Comparison of ENCODE assay signal across 8 mouse cellular contexts in the genomic region with DNA sequence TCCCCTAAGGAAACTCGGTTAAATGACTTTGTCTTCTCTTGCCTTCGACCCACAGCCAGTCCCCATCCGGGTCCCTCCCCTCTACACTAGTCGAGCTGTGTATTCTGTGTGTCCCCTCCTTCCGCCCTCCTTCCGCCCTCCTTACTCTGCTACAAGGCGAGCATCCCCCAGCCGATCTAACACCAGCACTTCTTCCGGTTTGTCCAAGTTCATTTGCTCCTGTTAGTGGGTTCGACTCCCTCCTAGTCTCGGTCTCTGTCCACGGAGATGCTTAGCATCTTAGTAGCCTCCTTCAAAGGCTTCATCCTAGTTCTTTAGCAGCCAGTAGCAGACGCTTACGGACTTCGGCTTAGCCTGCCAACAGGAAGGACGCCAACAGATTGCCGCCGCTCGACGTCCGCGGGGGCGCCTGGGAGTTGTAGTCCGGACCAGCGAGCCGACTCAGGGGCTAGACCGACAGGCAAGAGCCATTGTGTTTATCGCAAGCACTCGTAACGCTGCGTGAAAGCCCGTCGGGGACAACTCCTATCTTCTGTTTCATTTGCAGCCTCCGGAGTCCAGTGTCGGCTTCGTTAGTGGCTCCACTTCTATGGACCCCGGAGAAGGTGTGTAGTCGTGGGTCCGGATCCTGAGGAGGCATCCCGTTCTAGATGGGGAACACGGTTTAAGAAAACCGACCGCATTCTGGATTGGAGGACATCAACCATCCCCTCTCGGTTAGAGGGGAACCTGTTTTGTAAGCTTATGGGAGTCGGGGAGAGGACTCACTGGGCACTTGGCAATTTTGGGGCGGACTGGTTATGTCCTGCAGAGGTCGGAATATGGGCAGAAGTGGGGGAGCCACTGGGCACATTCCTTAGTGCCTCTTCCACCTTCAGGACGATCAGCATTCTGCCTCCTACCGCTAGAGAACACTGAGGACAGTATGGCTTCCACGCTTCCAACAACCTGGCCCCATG. TPM values are rescaled to one million over a fixed set of nuclear protein-coding genes. Genes with fewer than 3 reads are reported as not detected.
A peak's percentile ranks its signal among the peaks of the same experiment; 100 is the strongest.
DNase-seq lines count a peak whose midpoint lies in the region; ATAC-seq lines count a peak whose summit lies in the region.

Gene Zfp369 (plus strand): TSS at position 432 of the 959 bp plus-strand sequence.

- under 1% methylated on average over 50 of the region's 50 CpGs for WGBS in hindbrain, embryonic 14.5 days

- peak within 1 kb of the TSS; percentile 73 for H3K4me2 ChIP-seq in hindbrain, embryonic 14.5 days (replicated peaks)

- H3K36me3 ChIP-seq in hindbrain, embryonic 14.5 days (replicated peaks; ENCODE audit: control insufficient read depth, insufficient read depth), result peaks cover 25% of the 10 kb centered on the region

- H3K4me3 ChIP-seq in hindbrain, embryonic 14.5 days (replicated peaks; ENCODE audit: low read length), result peak within 1 kb of the TSS; percentile 69

- H3K27ac ChIP-seq in hindbrain, embryonic 14.5 days, result peak within 1 kb of the TSS; percentile 90

- ATAC-seq in hindbrain, embryonic 14.5 days (ENCODE audit: low FRiP score), result peak; percentile 99

- peaks cover 46% of the 10 kb centered on the region for H3K9me3 ChIP-seq in hindbrain, embryonic 14.5 days (ENCODE audit: control insufficient read depth, low read length)

- peak within 1 kb of the TSS; percentile 78 for H3K9ac ChIP-seq in hindbrain, embryonic 14.5 days

- no peaks in the 10 kb centered on the region for H3K27me3 ChIP-seq in hindbrain, embryonic 14.5 days (ENCODE audit: control insufficient read depth, insufficient read depth, low read length)

- peaks cover 4% of the 10 kb centered on the region; the same call in 1 of the 2 replicates for H3K4me1 ChIP-seq in hindbrain, embryonic 14.5 days (replicated peaks; ENCODE audit: control insufficient read depth, insufficient read depth, low read length)

- peak; percentile 95 for DNase-seq in R1 (ENCODE audit: low read depth, low spot score)
- DNase-seq in cerebellum, postnatal 25 days, result peak; percentile 95 to 97
- DNase-seq in frontal cortex, postnatal 25 days (ENCODE audit: low spot score in 2 of 2), result peak; percentile 89 to 93
- peak; percentile 90 for DNase-seq in hindbrain, embryonic 14.5 days (ENCODE audit: low spot score)
- peak; percentile 96 for DNase-seq in layer of hippocampus, postnatal 36 days
- DNase-seq in lung, postnatal 36 days, result peak; percentile 96
- peak; percentile 95 for DNase-seq in retina, postnatal 1 day
- DNase-seq in urinary bladder, adult 18-20 months (ENCODE audit: low spot score in 2 of 2), result peak; percentile 90 to 93

RNA-seq across cellular contexts. Expression of gene Zfp369, which starts in this region (rescaled TPM):
- polyA plus RNA-seq in hindbrain, embryonic 14.5 days (2014; fragmentation: Nextera tagmentation; extraction: Ambion mirVana), result 23.1 and 27.8 TPM in 2 replicates
- 10 to 100 TPM; 71.2 to 82.8 TPM for total RNA-seq in layer of hippocampus, postnatal 36 days (2021)

Comparison
In these comparisons a context has a peak if more than half of its experiments do, and no peak if none do; other contexts are left out.
1. Peak in every context shown above with its lines: DNase-seq, ATAC-seq, H3K4me3 ChIP-seq and H3K27ac ChIP-seq.